Mouse (Mus musculus): ENCODE results near the gene Taar2. TPM values are rescaled to one million over a fixed set of nuclear protein-coding genes. Genes with fewer than 3 reads are reported as not detected.

Gene Taar2
- total and polyA plus RNA-seq, 3 experiments, result not detected

Other genes starting within 250 kb of the Taar2 start
- 5,116 and 5,207 TPM in 2 replicates for gene Rps12, start 151.3 kb upstream of the Taar2 start, total RNA-seq (2012; rRNA removed)
- 4,147 and 4,213 TPM in 2 replicates for gene Rps12, start 151.3 kb upstream of the Taar2 start, total RNA-seq (2014; rRNA removed)
- 140 and 211 TPM in 2 replicates for gene Rps12, start 151.3 kb upstream of the Taar2 start, polyA plus RNA-seq (2012; ENCODE audit: insufficient read length, low read depth)
- not detected in 2 replicates for gene Slc18b1, start 141.6 kb upstream of the Taar2 start, total RNA-seq (2012; rRNA removed)
- gene Slc18b1, start 141.6 kb upstream of the Taar2 start, total RNA-seq (2014; rRNA removed), result not detected in 2 replicates
- gene Slc18b1, start 141.6 kb upstream of the Taar2 start, polyA plus RNA-seq (2012; ENCODE audit: insufficient read length, low read depth), result 0.18 TPM in 1 of 2 replicates, not detected in the other
- gene Vnn3, start 87.1 kb upstream of the Taar2 start, total RNA-seq (2012; rRNA removed), result not detected in 2 replicates
- not detected in 2 replicates for gene Vnn3, start 87.1 kb upstream of the Taar2 start, total RNA-seq (2014; rRNA removed)
- gene Vnn3, start 87.1 kb upstream of the Taar2 start, polyA plus RNA-seq (2012; ENCODE audit: insufficient read length, low read depth), result not detected in 2 replicates
- not detected in 2 replicates for gene Vnn1, start 43.9 kb upstream of the Taar2 start, total RNA-seq (2012; rRNA removed)
- not detected in 2 replicates for gene Vnn1, start 43.9 kb upstream of the Taar2 start, total RNA-seq (2014; rRNA removed)
- gene Vnn1, start 43.9 kb upstream of the Taar2 start, polyA plus RNA-seq (2012; ENCODE audit: insufficient read length, low read depth), result not detected in 2 replicates
- gene Taar1, start 18.2 kb upstream of the Taar2 start, total RNA-seq (2012; rRNA removed), result not detected in 2 replicates
- not detected in 2 replicates for gene Taar1, start 18.2 kb upstream of the Taar2 start, total RNA-seq (2014; rRNA removed)
- gene Taar1, start 18.2 kb upstream of the Taar2 start, polyA plus RNA-seq (2012; ENCODE audit: insufficient read length, low read depth), result not detected in 2 replicates
- gene Taar3, start 11.0 kb downstream of the Taar2 start, total RNA-seq (2012; rRNA removed), result not detected in 2 replicates
- not detected in 2 replicates for gene Taar3, start 11.0 kb downstream of the Taar2 start, total RNA-seq (2014; rRNA removed)
- not detected in 2 replicates for gene Taar3, start 11.0 kb downstream of the Taar2 start, polyA plus RNA-seq (2012; ENCODE audit: insufficient read length, low read depth)
- gene Taar4, start 21.9 kb downstream of the Taar2 start, total RNA-seq (2012; rRNA removed), result not detected in 2 replicates
- gene Taar4, start 21.9 kb downstream of the Taar2 start, total RNA-seq (2014; rRNA removed), result not detected in 2 replicates
- gene Taar4, start 21.9 kb downstream of the Taar2 start, polyA plus RNA-seq (2012; ENCODE audit: insufficient read length, low read depth), result not detected in 2 replicates
- gene Taar5, start 32.1 kb downstream of the Taar2 start, total RNA-seq (2012; rRNA removed), result not detected in 2 replicates
- not detected in 2 replicates for gene Taar5, start 32.1 kb downstream of the Taar2 start, total RNA-seq (2014; rRNA removed)
- gene Taar5, start 32.1 kb downstream of the Taar2 start, polyA plus RNA-seq (2012; ENCODE audit: insufficient read length, low read depth), result not detected in 2 replicates
- not detected in 2 replicates for gene Taar6, start 47.1 kb downstream of the Taar2 start, total RNA-seq (2012; rRNA removed)
- gene Taar6, start 47.1 kb downstream of the Taar2 start, total RNA-seq (2014; rRNA removed), result not detected in 2 replicates
- not detected in 2 replicates for gene Taar6, start 47.1 kb downstream of the Taar2 start, polyA plus RNA-seq (2012; ENCODE audit: insufficient read length, low read depth)
- gene Taar7a, start 54.9 kb downstream of the Taar2 start, total RNA-seq (2012; rRNA removed), result not detected in 2 replicates
- gene Taar7a, start 54.9 kb downstream of the Taar2 start, total RNA-seq (2014; rRNA removed), result not detected in 2 replicates
- not detected in 2 replicates for gene Taar7a, start 54.9 kb downstream of the Taar2 start, polyA plus RNA-seq (2012; ENCODE audit: insufficient read length, low read depth)
- gene Taar7b, start 61.4 kb downstream of the Taar2 start, total RNA-seq (2012; rRNA removed), result not detected in 2 replicates
- gene Taar7b, start 61.4 kb downstream of the Taar2 start, total RNA-seq (2014; rRNA removed), result not detected in 2 replicates
- gene Taar7b, start 61.4 kb downstream of the Taar2 start, polyA plus RNA-seq (2012; ENCODE audit: insufficient read length, low read depth), result not detected in 2 replicates
- gene Taar7d, start 88.7 kb downstream of the Taar2 start, total RNA-seq (2012; rRNA removed), result not detected in 2 replicates
- gene Taar7d, start 88.7 kb downstream of the Taar2 start, total RNA-seq (2014; rRNA removed), result not detected in 2 replicates
- gene Taar7d, start 88.7 kb downstream of the Taar2 start, polyA plus RNA-seq (2012; ENCODE audit: insufficient read length, low read depth), result not detected in 2 replicates
- not detected in 2 replicates for gene Taar7e, start 99.0 kb downstream of the Taar2 start, total RNA-seq (2012; rRNA removed)
- gene Taar7e, start 99.0 kb downstream of the Taar2 start, total RNA-seq (2014; rRNA removed), result not detected in 2 replicates
- not detected in 2 replicates for gene Taar7e, start 99.0 kb downstream of the Taar2 start, polyA plus RNA-seq (2012; ENCODE audit: insufficient read length, low read depth)
- gene Taar7f, start 110.9 kb downstream of the Taar2 start, total RNA-seq (2012; rRNA removed), result not detected in 2 replicates
- gene Taar7f, start 110.9 kb downstream of the Taar2 start, total RNA-seq (2014; rRNA removed), result not detected in 2 replicates
- gene Taar7f, start 110.9 kb downstream of the Taar2 start, polyA plus RNA-seq (2012; ENCODE audit: insufficient read length, low read depth), result not detected in 2 replicates
- not detected in 2 replicates for gene Taar8a, start 137.9 kb downstream of the Taar2 start, total RNA-seq (2012; rRNA removed)
- not detected in 2 replicates for gene Taar8a, start 137.9 kb downstream of the Taar2 start, total RNA-seq (2014; rRNA removed)
- not detected in 2 replicates for gene Taar8a, start 137.9 kb downstream of the Taar2 start, polyA plus RNA-seq (2012; ENCODE audit: insufficient read length, low read depth)
- gene Taar8b, start 153.7 kb downstream of the Taar2 start, total RNA-seq (2012; rRNA removed), result not detected in 2 replicates
- gene Taar8b, start 153.7 kb downstream of the Taar2 start, total RNA-seq (2014; rRNA removed), result not detected in 2 replicates
- gene Taar8b, start 153.7 kb downstream of the Taar2 start, polyA plus RNA-seq (2012; ENCODE audit: insufficient read length, low read depth), result not detected in 2 replicates
- gene Taar8c, start 163.3 kb downstream of the Taar2 start, total RNA-seq (2012; rRNA removed), result not detected in 2 replicates
- not detected in 2 replicates for gene Taar8c, start 163.3 kb downstream of the Taar2 start, total RNA-seq (2014; rRNA removed)
- gene Taar8c, start 163.3 kb downstream of the Taar2 start, polyA plus RNA-seq (2012; ENCODE audit: insufficient read length, low read depth), result not detected in 2 replicates
- not detected in 2 replicates for gene Taar9, start 171.0 kb downstream of the Taar2 start, total RNA-seq (2012; rRNA removed)
- gene Taar9, start 171.0 kb downstream of the Taar2 start, total RNA-seq (2014; rRNA removed), result not detected in 2 replicates
- gene Taar9, start 171.0 kb downstream of the Taar2 start, polyA plus RNA-seq (2012; ENCODE audit: insufficient read length, low read depth), result not detected in 2 replicates
- gene Stx7, start 210.7 kb downstream of the Taar2 start, total RNA-seq (2012; rRNA removed), result 92.8 and 117 TPM in 2 replicates
- gene Stx7, start 210.7 kb downstream of the Taar2 start, total RNA-seq (2014; rRNA removed), result 176 and 194 TPM in 2 replicates
- 102 TPM in 2 replicates for gene Stx7, start 210.7 kb downstream of the Taar2 start, polyA plus RNA-seq (2012; ENCODE audit: insufficient read length, low read depth)